Mouse (Mus musculus) midbrain, embryonic 14.5 days (tissue): ENCODE measurements around the gene Meig1. TPM values are rescaled to one million over a fixed set of nuclear protein-coding genes. Genes with fewer than 3 reads are reported as not detected.

Source experiments
- ATAC-seq: fragments of 200-750 bp; cut with Nextera tagmentation; 2 replicates; pipeline ENCODE4 v1.8.0; 2017; ENCODE audit warnings: moderate number of reproducible peaks, moderate library complexity; ENCODE audit not compliant: low FRiP score, low TSS enrichment
- DNase-seq: peaks from one replicate; pipeline ENCODE4 v3.0.0-alpha.2; 2015
- H3K27ac ChIP-seq: fragments of 300-500 bp; sonication (generic); replicated peaks from 2 replicates; pipeline ENCODE4 v1.5.1; 2014; ENCODE audit warnings: mild to moderate bottlenecking, low read depth, low read length, moderate library complexity
- H3K27me3 ChIP-seq: fragments of 300-500 bp; sonication (generic); 2 replicates; pipeline ENCODE4 v1.6.1; 2014; ENCODE audit warnings: low read length, control low read depth, mixed read lengths; ENCODE audit not compliant: control insufficient read depth, insufficient read depth
- H3K36me3 ChIP-seq: fragments of 300-500 bp; sonication (generic); 2 replicates; pipeline ENCODE4 v1.6.1; 2014; ENCODE audit warnings: low read length, control low read depth; ENCODE audit not compliant: control insufficient read depth, insufficient read depth
- H3K4me1 ChIP-seq: fragments of 300-500 bp; sonication (generic); 2 replicates; pipeline ENCODE4 v1.6.1; 2014; ENCODE audit warnings: mild to moderate bottlenecking, antibody characterized with exemption, low read length, control low read depth; ENCODE audit not compliant: control insufficient read depth, insufficient read depth
- H3K4me2 ChIP-seq: fragments of 300-500 bp; sonication (generic); 2 replicates; pipeline ENCODE4 v1.6.1; 2014; ENCODE audit warnings: mild to moderate bottlenecking, low read length, moderate library complexity
- H3K4me3 ChIP-seq: fragments of 300-500 bp; sonication (generic); replicated peaks from 2 replicates; pipeline ENCODE4 v1.5.1; 2014; ENCODE audit warnings: low read depth, low read length
- H3K9ac ChIP-seq: fragments of 300-500 bp; sonication (generic); replicated peaks from 2 replicates; pipeline ENCODE4 v1.6.1; 2014; ENCODE audit warnings: mild to moderate bottlenecking, low read length, moderate library complexity
- H3K9me3 ChIP-seq: fragments of 300-500 bp; sonication (generic); 2 replicates; pipeline ENCODE4 v1.6.1; 2016; ENCODE audit warnings: low read length, control low read depth, mixed read lengths; ENCODE audit not compliant: control insufficient read depth
- WGBS: fragments of 180-500 bp; shearing (Covaris S2); extraction: QIAGEN DNeasy Blood & Tissue Kit; methylation state at CpG from one replicate; pipeline ENCODE4 v1.1.7; 2014; 5-methylcytosine and 5-hydroxymethylcytosine counted together
- polyA plus RNA-seq: library from polyadenylated mRNA; unstranded; fragments of >200 nt; fragmentation: Nextera tagmentation; extraction: Ambion mirVana; gene quantifications from 2 replicates; pipeline ENCODE4 v1.2.1, GENCODE M21; 2014

Meig1 gene
- polyA plus RNA-seq, 1 experiment from 2014 or later, result 3.2 TPM

- H3K27me3 ChIP-seq, result no peaks in the 10 kb centered on the region
- no peaks in the 10 kb centered on the region for H3K4me1 ChIP-seq
- H3K36me3 ChIP-seq, result no peaks in the 10 kb centered on the region
- DNase-seq (no peak), ATAC-seq (no peak)
- H3K9ac ChIP-seq, result no peak overlapping the region
- no peak overlapping the region for H3K4me3 ChIP-seq
- H3K4me2 ChIP-seq, result no peak overlapping the region
- WGBS, result 76% methylated on average over 2 of the region's 2 CpGs
- no peaks in the 10 kb centered on the region for H3K9me3 ChIP-seq
- H3K27ac ChIP-seq, result no peak overlapping the region
Measured at GRCm38 (mm10) chr2:3391945-3392344, 30.5 kb downstream of the Meig1 start.

- Histone ChIP-seq H3K9me3 (no peaks in the 10 kb centered on the region), H3K27me3 (no peaks in the 10 kb centered on the region), H3K9ac (no peak overlapping the region), H3K4me2 (no peak overlapping the region), H3K4me3 (no peak overlapping the region), H3K27ac (no peak overlapping the region), H3K4me1 (no peaks in the 10 kb centered on the region), H3K36me3 (no peaks in the 10 kb centered on the region)
- ATAC-seq, result no peak
- WGBS, result 83% methylated on average over 6 of the region's 6 CpGs
- no peak for DNase-seq
Measured at GRCm38 (mm10) chr2:3387105-3387860, 35.2 kb downstream of the Meig1 start.

- Histone ChIP-seq H3K9me3 (no peaks in the 10 kb centered on the region), H3K4me3 (no peak overlapping the region), H3K27me3 (no peaks in the 10 kb centered on the region), H3K4me2 (no peak overlapping the region), H3K9ac (no peak overlapping the region), H3K27ac (no peak overlapping the region), H3K4me1 (0 out of 2 replicates have a peak, but pooled peaks cover 3% of the 10 kb centered on the region), H3K36me3 (no peaks in the 10 kb centered on the region)
- WGBS, result 33% methylated on average over 4 of the region's 4 CpGs
- ATAC-seq (no peak), DNase-seq (peak; percentile 62)
Measured at GRCm38 (mm10) chr2:3365127-3365526, 57.3 kb downstream of the Meig1 start.

GRCm38 (mm10) chr2:3361067-3361466 is 61.4 kb downstream of the Meig1 start:
- H3K9me3 ChIP-seq, result no peaks in the 10 kb centered on the region
- no peak for DNase-seq
- H3K4me2 ChIP-seq, result no peak overlapping the region
- no peak for ATAC-seq
- H3K27ac ChIP-seq, result no peak overlapping the region
- no peak overlapping the region for H3K4me3 ChIP-seq
- H3K4me1 ChIP-seq, result 0 out of 2 replicates have a peak, but pooled peaks cover 3% of the 10 kb centered on the region
- H3K36me3 ChIP-seq, result no peaks in the 10 kb centered on the region
- 89% methylated on average over 3 of the region's 3 CpGs for WGBS
- H3K27me3 ChIP-seq, result no peaks in the 10 kb centered on the region
- H3K9ac ChIP-seq, result no peak overlapping the region

Other genes starting within 250 kb of the Meig1 start
- 112 and 120 TPM in 2 replicates for gene Nmt2, start 138.4 kb downstream of the Meig1 start, polyA plus RNA-seq
- gene Rpp38, start 90.0 kb downstream of the Meig1 start, polyA plus RNA-seq, result 14.0 and 14.5 TPM in 2 replicates
- gene Acbd7, start 86.5 kb downstream of the Meig1 start, polyA plus RNA-seq, result 2.9 and 4.2 TPM in 2 replicates
- not detected in 2 replicates for gene Olah, start 25.4 kb downstream of the Meig1 start, polyA plus RNA-seq
- gene Dclre1c, start 1.5 kb upstream of the Meig1 start, polyA plus RNA-seq, result 7.2 and 9.6 TPM in 2 replicates
- 9.3 and 13.4 TPM in 2 replicates for gene Suv39h2, start 52.4 kb upstream of the Meig1 start, polyA plus RNA-seq
- 6.5 and 8.5 TPM in 2 replicates for gene Gm45902, start 90.1 kb upstream of the Meig1 start, polyA plus RNA-seq
- 56.2 and 70.6 TPM in 2 replicates for gene Hspa14, start 90.2 kb upstream of the Meig1 start, polyA plus RNA-seq
- gene Cdnf, start 90.4 kb upstream of the Meig1 start, polyA plus RNA-seq, result 0.07 and 0.20 TPM in 2 replicates
- gene Fam107b, start 147.8 kb upstream of the Meig1 start, polyA plus RNA-seq, result 35.1 and 49.0 TPM in 2 replicates